Mouse (Mus musculus): ENCODE results near the gene Triml1.

The Triml1 gene

DNA sequence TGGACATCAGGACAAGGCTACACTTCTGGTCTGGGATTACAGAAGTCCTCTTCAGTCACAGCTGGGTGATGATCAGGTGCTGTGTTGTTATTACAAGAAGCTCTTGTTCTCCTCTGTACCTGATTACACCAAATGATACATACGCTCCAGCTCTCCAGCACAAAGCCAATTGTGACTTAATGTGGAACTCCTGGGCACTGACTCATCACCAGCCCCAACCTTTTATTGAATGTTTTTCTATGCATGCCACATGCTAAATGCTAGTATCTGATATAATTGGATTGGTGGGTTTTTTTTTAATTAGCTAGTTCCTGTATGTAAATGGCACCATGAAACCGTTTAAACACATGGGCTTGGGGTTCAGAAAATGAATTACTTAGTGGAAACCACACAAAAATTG, at the start of gene Triml1:
Gene Triml1 (minus strand): TSS at position 101 of the 400 bp plus-strand sequence.
- DNase-seq (ENCODE audit: low spot score): no peak

DNA sequence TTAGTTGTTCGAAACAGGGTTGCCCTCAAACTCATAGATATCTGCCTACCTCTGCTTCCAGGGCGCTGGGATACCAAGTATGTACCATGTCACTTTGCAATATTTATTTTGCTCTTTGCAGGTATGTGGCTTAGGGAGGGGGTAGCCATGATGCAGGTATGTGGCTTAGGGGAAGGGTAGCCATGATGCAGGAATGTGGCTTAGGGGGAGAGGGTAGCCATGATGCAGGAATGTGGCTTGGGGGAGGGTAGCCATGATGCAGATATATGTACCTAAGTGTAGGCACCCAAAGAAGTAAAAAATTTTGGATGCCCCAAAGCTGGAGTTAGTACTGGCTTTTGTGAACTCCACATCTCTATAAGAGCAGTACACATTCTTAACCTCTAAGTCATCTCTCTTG, 41.0 kb upstream of the Triml1 start:
- DNase-seq (ENCODE audit: low spot score): no peak

GRCm38 (mm10) chr8:43180054-43180690, 38.9 kb upstream of the Triml1 start, which contains the start of gene Triml2:
Triml2 (plus strand) TSS chr8:43180541.
- DNase-seq (ENCODE audit: low spot score): no peak

DNA sequence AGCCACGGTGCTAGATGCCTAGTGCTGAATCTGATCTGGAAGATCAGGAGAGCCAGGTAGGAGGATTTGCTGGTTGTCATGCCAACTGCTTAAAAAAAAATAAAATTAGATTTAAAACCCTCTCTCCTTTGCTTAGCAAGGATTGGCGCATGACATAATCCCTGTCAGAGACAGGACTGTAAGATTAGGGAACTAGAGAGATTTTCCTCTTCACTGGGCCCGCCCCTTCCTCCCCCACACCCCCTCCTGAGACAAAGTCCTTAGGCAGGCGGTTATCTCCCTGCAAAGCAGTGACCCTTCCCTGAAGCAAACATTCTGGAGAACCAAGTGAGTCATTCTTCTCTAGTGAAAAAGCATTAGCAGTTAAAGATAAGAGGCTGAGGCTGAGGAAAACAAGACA, 37.9 kb upstream of the Triml1 start:
- no peak for DNase-seq (ENCODE audit: low spot score)

- DNase-seq (ENCODE audit: low spot score): no peak
Measured at GRCm38 (mm10) chr8:43178263-43178662, 37.0 kb upstream of the Triml1 start.

- DNase-seq (ENCODE audit: low spot score): no peak
Measured at GRCm38 (mm10) chr8:43176766-43177486, 35.6 kb upstream of the Triml1 start.

GRCm38 (mm10) chr8:43169249-43169755, 28.0 kb upstream of the Triml1 start:
- DNase-seq (ENCODE audit: low spot score): no peak

- no peak for DNase-seq (ENCODE audit: low spot score)
Measured at GRCm38 (mm10) chr8:43168083-43168482, 26.8 kb upstream of the Triml1 start.

DNA sequence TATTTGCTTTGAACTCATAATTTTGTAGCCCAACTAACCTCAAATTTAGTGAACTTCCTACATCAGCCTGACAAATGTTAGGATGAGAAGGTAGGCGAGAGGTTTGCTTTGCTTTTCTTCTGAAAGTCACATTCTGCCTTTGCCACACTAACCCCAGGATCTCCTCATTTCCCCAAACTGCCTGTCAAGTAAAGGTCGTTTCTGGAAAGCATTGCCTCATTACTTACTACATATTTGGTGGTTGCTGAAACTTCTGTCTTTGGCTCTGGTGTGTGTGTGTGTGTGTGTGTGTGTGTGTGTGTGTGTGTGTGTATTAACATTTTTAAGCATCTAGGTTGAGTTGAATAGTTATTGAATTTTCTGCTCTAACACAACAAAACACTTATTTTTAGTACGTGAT, 23.2 kb upstream of the Triml1 start:
- no peak for DNase-seq (ENCODE audit: low spot score)

DNA sequence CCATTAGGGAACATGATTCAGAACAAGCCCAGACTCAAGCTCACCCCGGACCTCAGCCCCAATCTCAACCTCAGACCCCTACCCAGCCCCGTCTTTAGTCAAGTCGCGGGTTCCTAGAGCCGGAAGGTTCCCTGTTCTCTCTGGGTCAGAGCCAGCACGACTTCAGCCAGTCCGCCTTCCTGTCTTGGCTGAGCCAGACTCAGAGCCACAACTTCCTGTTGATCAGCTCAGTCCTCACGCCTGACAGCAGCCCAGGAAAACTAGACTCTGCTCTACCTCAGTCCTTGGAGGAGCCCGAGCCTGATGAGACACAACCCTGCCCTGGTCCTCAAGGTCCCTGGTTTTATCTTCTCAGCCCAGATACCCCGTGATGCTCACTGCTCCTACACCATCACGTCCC, 22.0 kb upstream of the Triml1 start:
- no peak for DNase-seq (ENCODE audit: low spot score)

DNA sequence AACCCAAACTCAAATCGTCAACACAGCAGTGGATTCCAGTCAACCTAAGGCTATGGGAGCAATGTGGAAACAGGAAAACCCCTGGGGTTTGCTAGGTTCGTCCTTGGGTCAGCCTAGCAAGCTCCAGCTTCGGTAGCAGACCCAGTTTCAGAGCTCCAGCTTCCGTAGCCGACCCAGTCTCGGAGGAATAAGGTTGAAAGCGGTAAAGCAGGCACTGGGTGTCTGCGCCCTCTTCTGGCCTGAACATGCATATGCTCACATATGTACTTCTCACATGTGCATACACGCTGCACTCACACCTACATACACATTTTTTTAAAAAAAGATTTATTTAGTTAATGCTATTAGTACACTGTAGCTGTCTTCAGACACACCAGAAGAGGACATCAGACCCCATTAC, 8.0 kb upstream of the Triml1 start:
- no peak for DNase-seq (ENCODE audit: low spot score)

GRCm38 (mm10) chr8:43111205-43111827, 30.0 kb downstream of the Triml1 start:
- DNase-seq (ENCODE audit: low spot score): no peak
